Mouse (Mus musculus) limb, embryonic 13.5 days (tissue): Measurements from ENCODE around the gene Rpl36al. TPM values are rescaled to one million over a fixed set of nuclear protein-coding genes. Genes with fewer than 3 reads are reported as not detected.
"Not testable (repeated sequence)": the region's sequence is repeated elsewhere in the genome, so short reads cannot be mapped to it uniquely, and the experiment has no call there.

Experiments
- ATAC-seq: fragments of 200-750 bp; cut with Nextera tagmentation; 2 replicates; pipeline ENCODE4 v1.8.0; 2017; ENCODE audit warnings: low read depth, moderate number of reproducible peaks, moderate TSS enrichment; ENCODE audit not compliant: low FRiP score
- H3K27ac ChIP-seq: fragments of 300-500 bp; sonication (generic); 2 replicates; pipeline ENCODE4 v1.5.1; 2015; ENCODE audit warnings: inconsistent platforms, mild to moderate bottlenecking, moderate library complexity
- H3K27me3 ChIP-seq: fragments of 300-500 bp; sonication (generic); 2 replicates; pipeline ENCODE4 v1.6.1; 2015; ENCODE audit warnings: mild to moderate bottlenecking, inconsistent platforms
- H3K36me3 ChIP-seq: fragments of 300-500 bp; sonication (generic); 2 replicates; pipeline ENCODE4 v1.6.1; 2015; ENCODE audit warnings: inconsistent platforms, mild to moderate bottlenecking, moderate library complexity
- H3K4me1 ChIP-seq: fragments of 300-500 bp; sonication (generic); 2 replicates; pipeline ENCODE4 v1.6.1; 2015; ENCODE audit warnings: inconsistent platforms
- H3K4me2 ChIP-seq: fragments of 300-500 bp; sonication (generic); replicated peaks from 2 replicates; pipeline ENCODE4 v1.6.1; 2015; ENCODE audit warnings: inconsistent platforms, mild to moderate bottlenecking, moderate library complexity
- H3K4me3 ChIP-seq: fragments of 300-500 bp; sonication (generic); 2 replicates; pipeline ENCODE4 v1.5.1; 2015; ENCODE audit warnings: moderate library complexity, mild to moderate bottlenecking, inconsistent platforms
- H3K9ac ChIP-seq: fragments of 300-500 bp; sonication (generic); 2 replicates; pipeline ENCODE4 v1.6.1; 2015; ENCODE audit warnings: mild to moderate bottlenecking, inconsistent platforms
- H3K9me3 ChIP-seq: fragments of 300-500 bp; sonication (generic); 2 replicates; pipeline ENCODE4 v1.6.1; 2016; ENCODE audit warnings: inconsistent platforms
- WGBS: fragments of 180-500 bp; shearing (Covaris S2); methylation state at CpG from one replicate; pipeline ENCODE4 v1.1.7; 2015; 5-methylcytosine and 5-hydroxymethylcytosine counted together
- polyA plus RNA-seq: library from polyadenylated mRNA; unstranded; fragments of >200 nt; fragmentation: Nextera tagmentation; extraction: Ambion mirVana; gene quantifications from 2 replicates; pipeline ENCODE4 v1.2.1, GENCODE M21; 2015

Gene Rpl36al
- polyA plus RNA-seq, 1 experiment from 2014 or later = 515 TPM

- not testable (repeated sequence) for H3K9ac ChIP-seq, ATAC-seq, H3K4me3 ChIP-seq, H3K36me3 ChIP-seq, H3K27ac ChIP-seq, H3K27me3 ChIP-seq, H3K9me3 ChIP-seq
- Histone ChIP-seq H3K4me2 (peak overlapping the region; percentile 94; the same call in 1 of the 2 replicates), H3K4me1 (peaks cover 17% of the 10 kb centered on the region)
- WGBS = 65% methylated on average over 8 of the region's 8 CpGs
Observed at GRCm38 (mm10) chr12:69166861-69167581, 16.9 kb downstream of the Rpl36al start.

- Histone ChIP-seq H3K4me2 (no peak overlapping the region), H3K36me3 (no peaks in the 10 kb centered on the region), H3K9ac (no peak overlapping the region), H3K27me3 (no peaks in the 10 kb centered on the region), H3K27ac (no peak overlapping the region), H3K4me3 (no peak overlapping the region), H3K9me3 (no peaks in the 10 kb centered on the region), H3K4me1 (peaks cover 14% of the 10 kb centered on the region)
- ATAC-seq = no peak
- 62% methylated on average over 3 of the region's 3 CpGs for whole genome bisulfite sequencing
Observed at GRCm38 (mm10) chr12:69164904-69165303, 19.0 kb downstream of the Rpl36al start.

- not testable (repeated sequence) for H3K27ac ChIP-seq, H3K9ac ChIP-seq, H3K4me3 ChIP-seq, H3K4me1 ChIP-seq, ATAC-seq, H3K27me3 ChIP-seq, H3K4me2 ChIP-seq, H3K36me3 ChIP-seq, H3K9me3 ChIP-seq
- 86% methylated on average over 4 of the region's 4 CpGs for WGBS
Observed at GRCm38 (mm10) chr12:69163586-69163985, 20.3 kb downstream of the Rpl36al start.

GRCm38 (mm10) chr12:69160677-69161076 is 23.2 kb downstream of the Rpl36al start:
- H3K27me3 ChIP-seq, H3K9ac ChIP-seq, H3K4me3 ChIP-seq, ATAC-seq, H3K27ac ChIP-seq, H3K9me3 ChIP-seq, H3K4me2 ChIP-seq: not testable (repeated sequence)
- WGBS = 71% methylated on average over 2 of the region's 2 CpGs
- Histone ChIP-seq H3K4me1 (peaks cover 11% of the 10 kb centered on the region), H3K36me3 (peaks cover 21% of the 10 kb centered on the region)

GRCm38 (mm10) chr12:69159578-69159940 is 24.3 kb downstream of the Rpl36al start:
- peaks cover 25% of the 10 kb centered on the region for H3K36me3 ChIP-seq
- H3K27me3 ChIP-seq = no peaks in the 10 kb centered on the region
- no peaks in the 10 kb centered on the region for H3K9me3 ChIP-seq
- 0 out of 2 replicates have a peak overlapping the region, but pooled peaks have one; percentile 15 for H3K4me2 ChIP-seq
- H3K4me1 ChIP-seq = peaks cover 11% of the 10 kb centered on the region
- peak overlapping the region; percentile 19 for H3K4me3 ChIP-seq
- H3K9ac ChIP-seq = no peak overlapping the region
- WGBS = 4% methylated on average over 9 of the region's 9 CpGs
- no peak for ATAC-seq
- H3K27ac ChIP-seq = no peak overlapping the region; the same call in 1 of the 2 replicates

- Histone ChIP-seq H3K36me3 (peaks cover 25% of the 10 kb centered on the region), H3K27ac (peak within 1 kb of the TSS; percentile 97), H3K4me2 (peak within 1 kb of the TSS; percentile 64), H3K9ac (peak within 1 kb of the TSS; percentile 94), H3K4me3 (peak within 1 kb of the TSS; percentile 77), H3K4me1 (peaks cover 11% of the 10 kb centered on the region)
- peak; percentile 99 for ATAC-seq
- H3K27me3 ChIP-seq, H3K9me3 ChIP-seq: not testable (repeated sequence)
- under 1% methylated on average over 56 of the region's 68 CpGs for WGBS
Observed at GRCm38 (mm10) chr12:69158765-69159577, 24.9 kb downstream of the Rpl36al start, which contains the start of gene Rps29. TSS of gene Rps29 (minus strand) at chr12:69159186.

GRCm38 (mm10) chr12:69158366-69158764 is 25.5 kb downstream of the Rpl36al start:
- WGBS = under 1% methylated on average over 19 of the region's 19 CpGs
- Histone ChIP-seq H3K36me3 (peaks cover 25% of the 10 kb centered on the region), H3K27me3 (no peaks in the 10 kb centered on the region), H3K27ac (peak overlapping the region; percentile 97), H3K4me1 (peaks cover 11% of the 10 kb centered on the region), H3K4me2 (peak overlapping the region; percentile 64), H3K9ac (peak overlapping the region; percentile 94), H3K4me3 (peak overlapping the region; percentile 77), H3K9me3 (no peaks in the 10 kb centered on the region)
- no peak for ATAC-seq

GRCm38 (mm10) chr12:69157107-69157506 is 26.8 kb downstream of the Rpl36al start:
- Histone ChIP-seq H3K27me3 (no peaks in the 10 kb centered on the region), H3K4me3 (peak overlapping the region; percentile 77; the same call in 1 of the 2 replicates), H3K4me1 (peaks cover 11% of the 10 kb centered on the region), H3K36me3 (peaks cover 25% of the 10 kb centered on the region), H3K9ac (no peak overlapping the region), H3K27ac (no peak overlapping the region), H3K4me2 (no peak overlapping the region; the same call in 1 of the 2 replicates), H3K9me3 (no peaks in the 10 kb centered on the region)
- no peak for ATAC-seq
- WGBS = 100% methylated on average over 2 of the region's 2 CpGs

- Histone ChIP-seq H3K9ac (no peak overlapping the region), H3K4me1 (peaks cover 11% of the 10 kb centered on the region), H3K4me2 (no peak overlapping the region), H3K9me3 (no peaks in the 10 kb centered on the region), H3K4me3 (no peak overlapping the region), H3K36me3 (peaks cover 25% of the 10 kb centered on the region), H3K27me3 (no peaks in the 10 kb centered on the region), H3K27ac (no peak overlapping the region)
- ATAC-seq = no peak
- WGBS = 93% methylated on average over 4 of the region's 4 CpGs
Observed at GRCm38 (mm10) chr12:69156436-69156835, 27.4 kb downstream of the Rpl36al start.

GRCm38 (mm10) chr12:69155923-69156322 is 28.0 kb downstream of the Rpl36al start:
- WGBS = 74% methylated on average over 2 of the region's 2 CpGs
- ATAC-seq = no peak
- Histone ChIP-seq H3K4me2 (no peak overlapping the region), H3K36me3 (peaks cover 25% of the 10 kb centered on the region), H3K4me1 (peaks cover 11% of the 10 kb centered on the region), H3K27ac (no peak overlapping the region), H3K9me3 (no peaks in the 10 kb centered on the region), H3K4me3 (no peak overlapping the region), H3K27me3 (no peaks in the 10 kb centered on the region), H3K9ac (no peak overlapping the region)

- H3K27me3 ChIP-seq = no peaks in the 10 kb centered on the region
Observed at GRCm38 (mm10) chr12:69150049-69150448, 33.8 kb downstream of the Rpl36al start.

GRCm38 (mm10) chr12:69147166-69147735 is 36.6 kb downstream of the Rpl36al start:
- ATAC-seq = no peak
- H3K9ac ChIP-seq = no peak overlapping the region
- H3K4me1 ChIP-seq = no peaks in the 10 kb centered on the region
- WGBS = 93% methylated on average over 5 of the region's 5 CpGs
- H3K4me2 ChIP-seq = no peak overlapping the region
- H3K27me3 ChIP-seq = no peaks in the 10 kb centered on the region
- no peak overlapping the region for H3K4me3 ChIP-seq
- no peaks in the 10 kb centered on the region for H3K36me3 ChIP-seq
- no peak overlapping the region for H3K27ac ChIP-seq
- H3K9me3 ChIP-seq = no peaks in the 10 kb centered on the region

More at GRCm38 (mm10) chr12:69150049-69150448, 33.8 kb downstream of the Rpl36al start:
- H3K4me2 ChIP-seq = no peak overlapping the region
- no peak overlapping the region for H3K27ac ChIP-seq
- H3K9me3 ChIP-seq = no peaks in the 10 kb centered on the region
- ATAC-seq = no peak
- H3K4me1 ChIP-seq = no peaks in the 10 kb centered on the region
- H3K4me3 ChIP-seq = no peak overlapping the region
- H3K9ac ChIP-seq = no peak overlapping the region
- 57% methylated on average over 13 of the region's 13 CpGs for WGBS
- H3K36me3 ChIP-seq = no peaks in the 10 kb centered on the region
